Mouse (Mus musculus): ENCODE data around the gene Arhgef19.

Gene Arhgef19

DNA sequence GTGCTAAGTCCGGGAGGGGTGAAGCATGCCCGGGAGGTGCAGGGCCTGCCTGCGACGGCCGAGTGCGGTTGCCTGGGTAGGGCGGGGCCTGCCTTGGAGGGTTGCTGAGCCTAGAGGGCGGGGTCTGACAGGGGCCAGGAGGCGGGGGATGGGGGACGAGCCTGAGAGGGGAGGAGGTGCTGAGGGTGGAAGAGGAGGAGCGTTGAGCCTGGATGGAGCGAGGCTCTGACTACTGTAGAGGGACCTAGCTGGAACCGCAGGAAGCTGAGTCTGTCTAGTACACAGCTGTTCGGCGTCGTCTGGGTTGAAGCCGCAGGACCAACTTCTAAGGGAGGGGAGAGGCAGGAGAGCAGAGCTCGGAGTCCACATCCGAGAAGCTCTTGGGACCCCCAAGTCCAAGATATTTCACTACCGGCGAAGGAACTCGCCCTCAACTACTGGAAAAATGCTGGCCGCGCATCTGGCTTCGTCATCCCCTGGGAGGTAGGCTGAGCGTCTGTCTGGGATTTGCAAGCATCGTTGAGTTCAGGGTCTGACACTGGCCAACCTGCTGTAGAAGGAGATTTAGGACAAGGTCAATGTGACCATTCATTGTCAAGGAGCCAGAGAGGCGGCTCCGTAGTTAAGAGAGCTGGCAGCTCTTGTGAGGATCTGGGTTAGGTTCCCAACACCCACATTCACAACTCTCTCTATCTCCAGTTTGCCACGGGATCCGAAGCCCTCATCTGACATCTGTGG is at the start of gene Arhgef19:
Gene Arhgef19, plus strand, starts transcription at position 112 of the 738 bp plus-strand sequence.
- in situ Hi-C loops (cut with MboI, MseI): no loop called here

- in situ Hi-C loops (cut with MboI, MseI): no loop called here
These were observed 48.0 kb upstream of the Arhgef19 start for GRCm38 (mm10) chr4:141191294-141191693.

- in situ Hi-C loops (cut with MboI, MseI): no loop called here
These were observed 44.7 kb upstream of the Arhgef19 start for GRCm38 (mm10) chr4:141194553-141194952.

DNA sequence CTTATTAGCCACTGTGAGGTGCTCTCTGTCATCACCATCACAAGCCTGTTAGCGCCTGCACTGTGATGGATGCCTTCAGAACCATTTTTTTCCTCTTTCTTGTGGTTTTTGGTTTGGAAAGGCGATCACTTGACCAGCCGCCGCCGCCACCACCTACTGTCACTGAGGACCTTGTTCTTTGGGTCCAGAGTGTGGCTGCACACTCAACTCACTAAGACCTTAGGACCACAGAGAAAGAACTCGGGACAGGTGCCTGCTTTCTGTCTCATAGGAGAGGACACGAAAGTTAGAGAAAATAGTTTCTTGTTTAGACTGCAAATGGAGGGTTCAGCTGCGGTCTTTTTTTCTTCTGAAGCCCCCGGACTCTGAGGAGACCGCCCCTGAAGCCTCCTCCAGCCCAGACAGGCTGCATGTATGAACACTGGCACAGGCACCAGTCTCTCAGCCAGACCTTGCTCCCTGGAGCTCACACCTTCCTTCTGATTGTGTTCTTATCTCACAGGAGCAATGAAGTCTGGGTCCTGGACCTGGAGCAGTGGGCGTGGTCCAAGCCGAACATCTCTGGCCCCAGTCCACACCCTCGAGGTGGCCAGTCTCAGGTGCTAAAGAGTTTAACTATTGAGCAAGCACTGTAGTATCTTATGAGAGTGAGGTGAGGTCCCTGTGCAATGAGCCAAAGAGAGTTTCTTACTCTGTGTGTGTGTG is 42.2 kb upstream of the Arhgef19 start:
- in situ Hi-C loops (cut with MboI, MseI): no loop called here

- in situ Hi-C loops (cut with MboI, MseI): no loop called here
These were observed 41.6 kb upstream of the Arhgef19 start for GRCm38 (mm10) chr4:141197686-141198035.

- in situ Hi-C loops (cut with MboI, MseI): no loop called here
These were observed 38.4 kb upstream of the Arhgef19 start for GRCm38 (mm10) chr4:141200906-141201305.

- in situ Hi-C loops (cut with MboI, MseI): no loop called here
These were observed 37.1 kb upstream of the Arhgef19 start for GRCm38 (mm10) chr4:141202192-141202591.

- in situ Hi-C loops (cut with MboI, MseI): no loop called here
These were observed 34.7 kb upstream of the Arhgef19 start for GRCm38 (mm10) chr4:141204580-141205061.

- in situ Hi-C loops (cut with MboI, MseI): no loop called here
These were observed 32.2 kb upstream of the Arhgef19 start for GRCm38 (mm10) chr4:141207081-141207480.

DNA sequence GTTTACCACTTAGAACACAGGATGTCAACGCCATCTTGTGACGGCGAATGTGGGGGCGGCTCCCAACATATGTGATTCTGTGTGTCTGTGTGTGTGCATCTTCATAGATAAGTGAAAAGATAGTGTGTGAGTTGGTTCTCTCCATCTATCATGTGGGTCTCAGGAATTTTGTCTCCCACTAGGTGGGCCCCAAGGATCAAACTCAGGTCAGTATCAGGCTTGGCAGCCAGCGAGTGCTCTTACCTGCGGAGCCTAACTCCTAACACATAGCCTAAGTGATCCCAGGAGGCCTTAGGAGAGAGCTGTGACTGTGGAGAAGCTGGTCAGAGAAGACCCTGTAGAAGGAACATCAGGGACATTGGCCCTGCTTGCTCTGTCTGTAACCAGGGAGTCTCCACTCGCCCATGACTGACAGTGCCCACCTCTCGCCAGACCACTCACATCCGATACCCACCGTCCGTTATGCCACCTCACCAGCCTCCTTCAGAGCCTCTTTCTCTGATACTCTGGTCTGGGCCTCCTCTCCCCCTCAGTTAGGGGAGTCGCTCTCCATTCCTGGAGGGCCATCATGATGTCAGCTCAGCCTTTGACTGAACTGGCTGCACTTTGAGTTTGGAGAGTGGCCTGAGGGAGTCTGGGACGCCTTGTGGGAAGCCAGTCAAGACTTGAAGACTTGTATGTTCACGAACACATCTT is 28.6 kb upstream of the Arhgef19 start:
- in situ Hi-C loops (cut with MboI, MseI): loop anchor here (5.0 kb wide), 1 partner anchor 68 kb away; no protein-coding TSS in a partner anchor

- in situ Hi-C loops (cut with MboI, MseI): loop anchor here (5.0 kb wide), 1 partner anchor 69 kb away; no protein-coding TSS in a partner anchor
These were observed 27.7 kb upstream of the Arhgef19 start for GRCm38 (mm10) chr4:141211646-141212045.

DNA sequence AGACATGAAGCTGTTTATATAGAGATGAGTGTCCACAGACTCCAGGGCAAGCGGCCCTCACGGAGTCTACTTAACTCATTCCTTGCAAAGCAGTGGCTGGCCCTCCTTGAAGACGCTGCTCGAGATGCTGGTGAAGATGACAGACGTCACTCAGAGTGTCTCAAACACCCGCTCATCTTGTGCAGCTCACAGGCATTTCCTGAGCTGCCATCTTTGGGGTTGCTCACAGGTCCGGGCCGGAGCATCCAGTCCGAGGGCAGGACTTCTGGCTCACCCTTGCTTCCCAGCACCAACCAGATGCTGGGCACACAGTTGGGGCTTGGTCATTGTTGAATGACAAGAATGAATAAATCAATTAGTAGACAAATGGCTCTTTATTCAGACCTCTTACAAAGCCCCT is 26.4 kb upstream of the Arhgef19 start:
- in situ Hi-C loops (cut with MboI, MseI): loop anchor here (5.0 kb wide), 1 partner anchor 71 kb away; no protein-coding TSS in a partner anchor

- in situ Hi-C loops (cut with MboI, MseI): loop anchor here (5.0 kb wide), 1 partner anchor 71 kb away; no protein-coding TSS in a partner anchor
These were observed 26.0 kb upstream of the Arhgef19 start for GRCm38 (mm10) chr4:141213342-141213741.

DNA sequence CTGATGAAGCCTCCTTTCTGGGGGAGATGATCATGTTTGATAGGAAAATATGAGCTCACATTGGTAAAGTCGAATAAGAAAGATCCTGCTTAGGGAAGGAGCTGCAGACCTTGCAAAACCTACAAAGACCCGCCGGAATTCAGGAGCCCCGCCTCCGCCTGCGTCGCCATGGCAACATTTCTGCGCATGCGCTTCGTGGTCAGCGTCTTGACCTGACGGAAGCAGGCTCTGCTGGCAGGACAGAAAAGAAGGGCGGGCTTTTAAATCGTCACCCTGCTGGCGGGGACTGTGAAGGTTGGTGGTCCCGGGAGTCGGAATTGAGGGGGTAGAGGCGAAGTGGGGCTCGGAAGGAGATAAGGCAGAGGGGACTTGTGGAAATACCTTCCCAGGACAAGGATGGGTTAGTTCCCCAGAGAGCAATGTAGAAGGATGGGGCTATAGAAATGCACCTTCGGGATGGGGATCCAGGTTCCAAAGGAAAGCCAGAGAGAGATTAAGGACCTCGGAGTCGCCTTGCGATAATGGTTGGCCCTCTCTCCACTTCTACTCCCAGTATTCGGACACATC is 25.4 kb upstream of the Arhgef19 start, which contains the start of gene Rsg1:
Gene Rsg1, plus strand, starts transcription at position 187 of the 567 bp plus-strand sequence.
- in situ Hi-C loops (cut with MboI, MseI): loop anchor here (5.0 kb wide), 1 partner anchor 72 kb away; no protein-coding TSS in a partner anchor

DNA sequence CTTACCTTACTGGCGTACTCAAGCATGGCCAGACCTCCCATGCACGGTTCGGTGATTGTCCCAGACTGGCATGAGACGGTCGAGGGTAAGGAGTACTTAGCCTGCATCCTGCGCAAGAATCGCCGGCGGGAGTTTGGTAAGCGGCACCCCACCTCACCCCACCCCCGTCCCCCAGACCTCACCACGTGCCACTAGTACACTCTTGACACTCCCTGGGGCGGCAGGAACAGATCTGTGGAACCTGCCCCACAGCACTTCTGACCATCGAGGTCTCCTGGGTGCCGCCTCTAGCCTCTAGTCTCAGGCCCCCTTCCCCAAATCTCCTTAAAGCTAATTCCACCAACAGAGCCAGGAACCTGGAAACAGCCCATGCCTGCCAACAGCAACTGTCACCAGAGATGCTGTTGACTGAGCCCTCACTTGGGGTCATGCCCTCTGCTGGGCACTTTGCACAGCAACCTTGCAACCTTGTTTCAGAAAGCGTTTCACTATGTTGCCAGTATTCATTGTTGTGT is 24.9 kb upstream of the Arhgef19 start:
- in situ Hi-C loops (cut with MboI, MseI): loop anchor here (5.0 kb wide), 1 partner anchor 72 kb away; no protein-coding TSS in a partner anchor

DNA sequence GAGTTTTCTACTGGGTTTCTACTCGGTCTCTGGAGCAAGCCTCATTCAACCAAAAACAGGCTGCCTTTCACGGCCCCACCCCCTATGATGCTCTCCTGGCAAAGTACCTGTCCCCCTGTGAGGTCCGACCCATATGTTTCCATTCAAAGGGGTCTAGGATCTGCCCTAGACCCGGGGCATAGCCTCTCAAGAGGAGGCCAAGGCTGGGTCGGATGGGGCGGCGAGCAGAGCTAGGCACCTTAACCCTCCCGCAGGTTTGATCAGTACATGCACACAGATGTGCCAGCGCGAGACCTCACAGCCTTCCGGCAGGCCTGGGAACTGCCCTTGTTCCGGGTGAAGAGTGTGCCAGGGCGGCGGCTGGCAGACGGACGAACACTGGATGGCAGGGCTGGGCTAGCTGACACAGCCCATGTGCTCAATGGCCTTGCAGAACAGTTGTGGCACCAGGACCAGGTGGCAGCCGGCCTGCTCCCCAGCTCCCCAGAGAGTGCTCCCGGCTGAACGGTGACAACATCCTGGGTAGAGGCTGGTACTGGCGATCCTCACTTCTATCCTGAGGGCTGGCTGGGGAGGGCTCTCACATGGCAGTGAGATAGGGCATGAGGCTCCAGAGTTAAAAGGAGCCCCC is 19.6 kb upstream of the Arhgef19 start:
- in situ Hi-C loops (cut with MboI, MseI): loop anchor here (10.0 kb wide), 1 partner anchor 1245 kb away; no protein-coding TSS in a partner anchor

- in situ Hi-C loops (cut with MboI, MseI): loop anchor here (10.0 kb wide), 1 partner anchor 1247 kb away; no protein-coding TSS in a partner anchor
These were observed 17.5 kb upstream of the Arhgef19 start for GRCm38 (mm10) chr4:141221848-141222247.

DNA sequence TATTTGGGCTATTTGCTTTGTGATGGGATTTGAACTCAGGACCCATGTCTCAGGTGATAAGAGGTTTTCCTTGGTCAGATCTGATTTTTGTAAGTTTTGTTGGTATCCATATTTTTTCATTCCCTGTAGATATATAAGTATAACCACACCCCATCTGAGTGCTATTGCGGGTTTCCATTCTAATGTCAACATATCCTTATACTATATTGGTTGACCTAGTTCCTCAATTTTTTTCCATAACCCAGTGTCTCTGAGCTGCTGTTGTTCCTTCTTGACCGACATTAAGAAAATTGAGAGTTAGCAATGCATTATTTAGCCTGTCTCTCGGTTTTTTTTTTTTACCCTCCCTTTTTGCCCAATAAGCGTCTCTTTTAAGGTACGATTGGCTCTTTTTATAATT is 16.5 kb upstream of the Arhgef19 start:
- in situ Hi-C loops (cut with MboI, MseI): loop anchor here (10.0 kb wide), 1 partner anchor 1248 kb away; no protein-coding TSS in a partner anchor

- in situ Hi-C loops (cut with MboI, MseI): loop anchor here (10.0 kb wide), 1 partner anchor 1254 kb away; no protein-coding TSS in a partner anchor
These were observed 10.6 kb upstream of the Arhgef19 start for GRCm38 (mm10) chr4:141228687-141229086.

DNA sequence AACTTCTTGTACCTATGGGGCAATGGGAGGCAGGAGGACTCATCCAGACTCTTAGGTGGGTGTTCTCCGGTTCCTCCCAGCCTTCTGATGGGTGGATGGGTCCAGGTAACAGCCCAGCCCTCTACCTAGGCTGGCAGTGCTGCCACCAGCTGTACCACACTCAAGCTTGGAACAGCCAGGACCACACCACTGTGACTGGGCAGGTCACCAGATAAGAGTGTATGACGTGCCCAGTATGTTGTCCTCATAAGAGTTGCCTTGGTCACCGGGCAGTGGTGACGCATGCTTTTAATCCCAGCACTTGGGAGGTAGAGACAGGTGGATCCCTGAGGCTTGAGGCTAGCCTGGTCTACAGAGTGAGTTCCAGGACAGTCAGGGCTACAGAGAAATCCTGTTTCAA is 6.1 kb upstream of the Arhgef19 start:
- in situ Hi-C loops (cut with MboI, MseI): no loop called here
